Comparison of ENCODE assay signal across 9 mouse cellular contexts in genomic region chr5:137518436-137518835, GRCm38 (mm10). TPM values are rescaled to one million over a fixed set of nuclear protein-coding genes. Genes with fewer than 3 reads are reported as not detected.
DNase-seq lines count a peak whose midpoint lies in the region; ATAC-seq and TF ChIP-seq lines count a peak whose summit lies in the region.
"Had no signal": no experiment of that assay in that cellular context is flagged by ENCODE, and none has a peak within 500 bp of the region (broad histone marks: within the 10 kb centered on the region; RNA-seq: fewer than 3 reads in every experiment).

Gene Gigyf1, plus strand, starts transcription at chr5:137518548.

- no peak within 1 kb of the TSS for H3K4me2 ChIP-seq in forebrain, embryonic 16.5 days (ENCODE audit: low read length)
- H3K4me2 ChIP-seq in hindbrain, embryonic 15.5 days, result no peak within 1 kb of the TSS
- H3K4me2 ChIP-seq in stomach, postnatal 0 days (replicated peaks; ENCODE audit: low read depth), result no peak within 1 kb of the TSS

- DNase-seq in lung, adult 2 months, result no peak
- DNase-seq in lung, postnatal 25 days (ENCODE audit: low spot score), result no peak
- peak; percentile 53 for DNase-seq in adrenal gland, adult 2 months
- DNase-seq in lung, postnatal 14 days, result peak; percentile 49
- DNase-seq in stomach, postnatal 0 days (ENCODE audit: low spot score), result peak; percentile 53
- no peak for DNase-seq in c-Kit-positive CD71-positive TER-119-positive erythroid progenitor cells, embryonic 14.5 days (ENCODE audit: low spot score)

- no peaks in the 10 kb centered on the region for H3K27me3 ChIP-seq in forebrain, embryonic 16.5 days (replicated peaks; ENCODE audit: control insufficient read depth, insufficient read depth, low read length)
- H3K27me3 ChIP-seq in hindbrain, embryonic 15.5 days, result no peaks in the 10 kb centered on the region
- H3K27me3 ChIP-seq in stomach, postnatal 0 days (ENCODE audit: control insufficient read depth, insufficient read depth, low read length), result no peaks in the 10 kb centered on the region

- peaks cover 15% of the 10 kb centered on the region for H3K36me3 ChIP-seq in forebrain, embryonic 16.5 days (ENCODE audit: control insufficient read depth, insufficient read depth)
- H3K36me3 ChIP-seq in hindbrain, embryonic 15.5 days, result peaks cover 49% of the 10 kb centered on the region
- H3K36me3 ChIP-seq in stomach, postnatal 0 days (ENCODE audit: control insufficient read depth, insufficient read depth, low read length), result peaks cover 38% of the 10 kb centered on the region

- peak; percentile 52 for TF ChIP-seq CTCF in lung, adult 2 months (IDR thresholded peaks at IDR 0.05; ENCODE audit: insufficient read depth, low read length)
- TF ChIP-seq CTCF in stomach, postnatal 0 days (IDR thresholded peaks at IDR 0.05; ENCODE audit: low read depth), result peak; percentile 71

- H3K9me3 ChIP-seq in forebrain, embryonic 16.5 days (ENCODE audit: control insufficient read depth, low read length), result no peaks in the 10 kb centered on the region
- no peaks in the 10 kb centered on the region for H3K9me3 ChIP-seq in hindbrain, embryonic 15.5 days
- H3K9me3 ChIP-seq in stomach, postnatal 0 days (ENCODE audit: control insufficient read depth, low read length), result no peaks in the 10 kb centered on the region

- ATAC-seq in forebrain, embryonic 16.5 days, result no peak
- ATAC-seq in hindbrain, embryonic 15.5 days (ENCODE audit: low FRiP score, low read depth), result no peak
- peak; percentile 30; the same call in 1 of the 2 replicates for ATAC-seq in stomach, postnatal 0 days (ENCODE audit: low FRiP score, low TSS enrichment)

- H3K4me3 ChIP-seq in lung, adult 2 months (replicated peaks; ENCODE audit: extremely low read depth, low read depth, low read length), result no peak within 1 kb of the TSS
- no peak within 1 kb of the TSS for H3K4me3 ChIP-seq in forebrain, embryonic 16.5 days (replicated peaks; ENCODE audit: low read length)
- no peak within 1 kb of the TSS for H3K4me3 ChIP-seq in hindbrain, embryonic 15.5 days
- no peak within 1 kb of the TSS for H3K4me3 ChIP-seq in stomach, postnatal 0 days (ENCODE audit: low read depth, low read length)
- H3K4me3 ChIP-seq: erythroblast, embryonic 14.5 days had no signal

- TF ChIP-seq EP300 in stomach, postnatal 0 days (optimal IDR thresholded peaks at IDR 0.05), result no peak

- 74% methylated on average over 5 of the region's 5 CpGs for WGBS in lung, adult 2 months
- WGBS in forebrain, embryonic 16.5 days, result 67% methylated on average over 5 of the region's 5 CpGs
- 74% methylated on average over 5 of the region's 5 CpGs for WGBS in hindbrain, embryonic 15.5 days
- WGBS in stomach, postnatal 0 days, result 70% methylated on average over 5 of the region's 5 CpGs

- peaks cover 10% of the 10 kb centered on the region for H3K4me1 ChIP-seq in lung, adult 2 months (ENCODE audit: control insufficient read depth, insufficient read depth, low read length)
- peaks cover 12% of the 10 kb centered on the region for H3K4me1 ChIP-seq in forebrain, embryonic 16.5 days (replicated peaks; ENCODE audit: control insufficient read depth, insufficient read depth, low read length)
- peaks cover 16% of the 10 kb centered on the region for H3K4me1 ChIP-seq in hindbrain, embryonic 15.5 days (replicated peaks)
- H3K4me1 ChIP-seq in stomach, postnatal 0 days (replicated peaks; ENCODE audit: control insufficient read depth, insufficient read depth), result no peaks in the 10 kb centered on the region

- no peak within 1 kb of the TSS for H3K9ac ChIP-seq in forebrain, embryonic 16.5 days (replicated peaks; ENCODE audit: low read depth, low read length)
- H3K9ac ChIP-seq in hindbrain, embryonic 15.5 days, result no peak within 1 kb of the TSS
- no peak within 1 kb of the TSS for H3K9ac ChIP-seq in stomach, postnatal 0 days (ENCODE audit: low read length)

- TF ChIP-seq POLR2A in lung, adult 2 months (IDR thresholded peaks at IDR 0.05; ENCODE audit: borderline replicate concordance, extremely low read depth, low read depth, low read length), result no peak

- no peak within 1 kb of the TSS for H3K27ac ChIP-seq in forebrain, embryonic 16.5 days (ENCODE audit: low read length)
- no peak within 1 kb of the TSS for H3K27ac ChIP-seq in hindbrain, embryonic 15.5 days (replicated peaks)
- no peak within 1 kb of the TSS for H3K27ac ChIP-seq in stomach, postnatal 0 days (replicated peaks)

RNA-seq across cellular contexts. Expression of gene Gigyf1, which starts in this region (rescaled TPM):
- polyA plus RNA-seq in lung, adult 2 months (2012; rRNA removed), result 37.0 and 45.3 TPM in 2 replicates
- total RNA-seq in adrenal gland, adult 2 months (2021), result 10 to 100 TPM; 25.4 to 31.0 TPM
- polyA plus RNA-seq in adrenal gland, adult 2 months (2012; rRNA removed), result 37.1 and 38.0 TPM in 2 replicates
- 16.5 and 20.2 TPM in 2 replicates for polyA plus RNA-seq in forebrain, embryonic 16.5 days (2015; fragmentation: Nextera tagmentation; extraction: Ambion mirVana)
- polyA plus RNA-seq in hindbrain, embryonic 15.5 days (2015; fragmentation: Nextera tagmentation; extraction: Ambion mirVana), result 16.4 and 18.4 TPM in 2 replicates
- 5.2 and 6.0 TPM in 2 replicates for polyA plus RNA-seq in stomach, postnatal 0 days (2015; fragmentation: Nextera tagmentation; extraction: Ambion mirVana)

Comparison
In these comparisons a context has a peak if more than half of its experiments do, and no peak if none do; other contexts are left out.
1. DNase-seq: peak in adrenal gland, adult 2 months (single experiment), lung, postnatal 14 days (single experiment) and stomach, postnatal 0 days (single experiment); none in lung, adult 2 months (single experiment), lung, postnatal 25 days (single experiment) and c-Kit-positive CD71-positive TER-119-positive erythroid progenitor cells, embryonic 14.5 days (single experiment).